Mouse (Mus musculus) CD4-positive helper T cell, adult 2 months (primary cell): ENCODE data around the gene Prkg2.

Experiments
- DNase-seq: peaks from one replicate; pipeline ENCODE4 v3.0.0-alpha.2; 2012; ENCODE audit warnings: low read depth, missing footprints, low spot score

The Prkg2 gene

GRCm38 (mm10) chr5:98900926-98901325, 136.2 kb downstream of the Prkg2 start:
- no peak for DNase-seq

GRCm38 (mm10) chr5:98897946-98898345, 139.2 kb downstream of the Prkg2 start:
- no peak for DNase-seq

- no peak for DNase-seq
Measured at GRCm38 (mm10) chr5:98894281-98894680, 142.9 kb downstream of the Prkg2 start.

GRCm38 (mm10) chr5:98890544-98891050, 146.6 kb downstream of the Prkg2 start:
- no peak for DNase-seq

- DNase-seq = no peak
Measured at GRCm38 (mm10) chr5:98882096-98882495, 155.1 kb downstream of the Prkg2 start.
